Mouse (Mus musculus) MEL (cell line): ENCODE results near the gene Glt28d2.

Source experiments
- CTCF ChIP-seq, 3 experiments: IDR thresholded peaks in 2 of 3; conservative IDR thresholded peaks in 1 of 3; 2 replicates each; pipeline ENCODE4 v1.5.1; 2011 to 2012; ENCODE audit warnings: low read length in 3 of 3, low read depth in 2 of 3, mild to moderate bottlenecking in 2 of 3, improper control_type of control experiment in 1 of 3, inconsistent platforms in 1 of 3, mixed read lengths in 1 of 3, moderate library complexity in 1 of 3; ENCODE audit not compliant: control insufficient read depth in 1 of 3, insufficient read depth in 1 of 3, poor library complexity in 1 of 3, severe bottlenecking in 1 of 3
- E2F4 ChIP-seq: IDR thresholded peaks from 2 replicates; pipeline ENCODE4 v1.6.1; 2011; ENCODE audit warnings: low read depth, low read length, improper control_type of control experiment, borderline replicate concordance
- EP300 ChIP-seq, 2 experiments: IDR thresholded peaks; 2 replicates each; pipeline ENCODE4 v1.6.1; 2011; ENCODE audit warnings: improper control_type of control experiment in 2 of 2, low read length in 2 of 2, low read depth in 1 of 2, mild to moderate bottlenecking in 1 of 2
- HCFC1 ChIP-seq: IDR thresholded peaks from 2 replicates; pipeline ENCODE4 v1.6.1; 2012; ENCODE audit warnings: low read depth, mild to moderate bottlenecking, inconsistent platforms, low read length, improper control_type of control experiment, moderate library complexity
- KAT2A ChIP-seq: conservative IDR thresholded peaks from 2 replicates; pipeline ENCODE4 v1.6.1; 2012; ENCODE audit warnings: low read depth, low read length, improper control_type of control experiment, inconsistent platforms
- MAZ ChIP-seq: IDR thresholded peaks from 2 replicates; pipeline ENCODE4 v1.6.1; 2012; ENCODE audit warnings: low read depth, mild to moderate bottlenecking, inconsistent platforms, low read length, improper control_type of control experiment
- MEF2A ChIP-seq: IDR thresholded peaks from 2 replicates; pipeline ENCODE4 v1.6.1; 2014; ENCODE audit warnings: low read depth, mild to moderate bottlenecking, inconsistent platforms, low read length, improper control_type of control experiment; ENCODE audit not compliant: poor library complexity, insufficient replicate concordance, severe bottlenecking; ENCODE audit errors: extremely low read depth
- MYC ChIP-seq: IDR thresholded peaks from 2 replicates; pipeline ENCODE4 v1.6.1; 2011; ENCODE audit warnings: low read depth, mild to moderate bottlenecking, low read length, improper control_type of control experiment, moderate library complexity
- POLR2A ChIP-seq, 2 experiments: IDR thresholded peaks; 2 replicates each; pipeline ENCODE4 v1.6.1; 2011 to 2012; ENCODE audit warnings: low read length in 2 of 2, mild to moderate bottlenecking in 2 of 2, control low read depth in 1 of 2, improper control_type of control experiment in 1 of 2, low read depth in 1 of 2, moderate library complexity in 1 of 2; ENCODE audit not compliant: control insufficient read depth in 1 of 2, insufficient read depth in 1 of 2, poor library complexity in 1 of 2
- POLR2AphosphoS2 ChIP-seq: IDR thresholded peaks from 2 replicates; pipeline ENCODE4 v1.6.1; 2011; ENCODE audit warnings: low read length, improper control_type of control experiment
- RAD21 ChIP-seq: IDR thresholded peaks from 2 replicates; pipeline ENCODE4 v1.6.1; 2011; ENCODE audit warnings: mild to moderate bottlenecking, low read depth, low read length, improper control_type of control experiment

GRCm38 (mm10) chr3:85907136-85907535, 19.8 kb upstream of the Glt28d2 start:
- TF ChIP-seq MAZ (no peak), KAT2A (no peak), POLR2AphosphoS2 (no peak), POLR2A (IDR thresholded peaks at IDR 0.05; ENCODE audit: control insufficient read depth in 1 of 2, insufficient read depth in 1 of 2, low read depth in 1 of 2, low read length in 2 of 2, poor library complexity in 1 of 2) (no peak), HCFC1 (no peak), E2F4 (no peak), CTCF (IDR thresholded peaks at IDR 0.05 in 2 of 3, conservative IDR thresholded peaks at IDR 0.05 in 1 of 3; ENCODE audit: control insufficient read depth in 1 of 3, insufficient read depth in 1 of 3, low read depth in 2 of 3, low read length in 3 of 3, poor library complexity in 1 of 3, severe bottlenecking in 1 of 3) (no peak), RAD21 (no peak), MEF2A (no peak), EP300 (IDR thresholded peaks at IDR 0.05; ENCODE audit: low read depth in 1 of 2, low read length in 2 of 2) (no peak), MYC (no peak)
